Mouse (Mus musculus) cerebellum, adult 2 months (tissue): ENCODE data around the gene Nos2.

Source experiments
- CTCF ChIP-seq: fragments of 200-500 bp; IDR thresholded peaks from 2 replicates; pipeline ENCODE4 v1.5.1; 2011; ENCODE audit warnings: low read depth, mild to moderate bottlenecking, control low read depth, low read length, moderate library complexity, borderline replicate concordance; ENCODE audit not compliant: insufficient read depth
- POLR2A ChIP-seq: fragments of 200-500 bp; IDR thresholded peaks from 2 replicates; pipeline ENCODE4 v1.6.1; 2011; ENCODE audit warnings: low read length, control low read depth, borderline replicate concordance; ENCODE audit not compliant: insufficient read depth

GRCm38 (mm10) chr11:78972811-78973351 is 52.3 kb downstream of the Nos2 start:
- TF ChIP-seq POLR2A (no peak), CTCF (no peak)
